Mouse (Mus musculus) embryo, embryonic 11.5 days (tissue): ENCODE measurements around the gene Cubn.

Experiments used
- DNase-seq: peaks from one replicate; pipeline ENCODE4 v3.0.0-alpha.2; 2012; ENCODE audit warnings: low read depth, low spot score

Gene Cubn

DNA sequence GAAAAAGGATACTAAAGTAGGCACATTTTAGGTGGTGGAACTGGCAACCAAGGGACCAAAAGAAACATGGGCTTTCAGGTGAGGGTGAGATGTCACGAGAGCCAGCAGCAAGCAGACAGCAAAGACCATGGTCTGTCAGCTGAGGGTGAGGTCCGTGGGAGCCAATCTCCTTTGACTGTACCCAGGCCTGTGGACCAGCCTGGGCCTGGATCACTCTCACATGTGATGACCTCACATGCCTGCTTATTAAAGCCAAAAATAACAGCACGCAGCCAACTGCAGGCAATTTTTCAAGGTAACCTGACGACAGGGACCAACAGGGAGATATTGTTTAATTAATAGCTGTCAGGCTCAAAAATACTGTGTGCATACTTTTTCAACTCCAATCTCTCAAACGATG lies 255.9 kb downstream of the Cubn start:
- DNase-seq, result no peak

DNA sequence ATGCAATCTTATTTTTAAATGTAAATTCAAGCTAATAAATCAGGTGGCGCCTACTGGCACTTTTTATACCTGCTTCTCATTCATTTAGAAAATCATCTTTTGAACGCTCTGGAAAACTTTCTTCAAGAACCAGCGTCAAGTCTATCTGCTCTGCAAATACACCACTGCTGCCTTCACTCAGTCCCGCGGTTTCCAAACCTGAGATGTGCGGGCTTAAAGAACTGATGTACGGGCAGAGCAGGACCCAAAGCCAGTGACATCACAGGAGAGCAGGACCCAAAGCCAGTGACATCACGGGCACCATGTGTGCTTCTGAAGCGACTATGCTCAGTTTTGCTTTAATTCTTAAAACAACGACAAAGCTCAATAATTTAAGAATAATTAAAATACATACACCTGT lies 256.8 kb downstream of the Cubn start:
- no peak for DNase-seq

DNA sequence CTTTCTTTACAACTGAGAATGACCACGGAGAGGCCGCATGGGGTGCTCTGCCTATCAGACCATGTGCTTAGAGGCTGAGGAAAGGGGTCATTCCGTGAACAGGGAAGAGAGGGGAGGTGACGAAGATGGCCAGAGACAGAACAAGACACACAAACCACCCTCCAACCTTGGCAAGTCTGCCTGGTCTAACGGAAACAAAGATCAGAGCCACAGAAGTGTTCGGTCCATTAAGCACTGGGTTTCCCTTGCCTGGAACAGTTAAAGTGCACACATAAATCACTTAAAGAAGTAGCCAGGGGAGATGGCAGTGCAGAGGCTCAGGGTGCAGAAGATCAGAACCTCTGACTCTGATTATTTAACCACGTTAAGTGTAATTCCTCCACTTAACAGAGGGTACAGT lies 257.7 kb downstream of the Cubn start:
- DNase-seq, result no peak

DNA sequence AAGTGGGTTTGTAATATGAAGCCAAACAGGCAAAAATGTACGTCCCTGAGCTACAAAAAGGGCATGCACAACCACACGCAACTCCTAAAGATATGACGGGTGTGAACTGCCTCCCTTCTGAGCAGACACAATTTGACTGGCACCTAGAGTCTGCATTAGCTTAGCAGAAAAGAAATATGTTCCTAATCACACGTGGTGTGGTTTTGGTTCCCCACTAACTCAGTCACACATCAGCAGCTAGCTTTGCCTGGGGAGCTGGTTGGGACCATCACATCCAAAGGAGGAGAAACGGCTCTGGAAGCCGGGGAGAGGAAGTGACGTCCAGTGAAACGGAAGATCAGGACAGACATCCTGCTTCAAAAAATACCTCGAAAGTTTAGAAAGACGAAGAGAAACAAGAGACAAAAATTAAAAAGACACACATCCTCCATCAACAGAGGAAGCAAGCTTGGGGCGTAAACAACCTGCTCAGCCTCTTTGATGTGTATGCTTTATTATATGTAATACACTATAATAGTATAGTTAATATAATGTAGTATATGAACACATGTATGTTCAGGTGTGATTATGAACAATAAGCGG lies 258.3 kb downstream of the Cubn start:
- no peak for DNase-seq

DNA sequence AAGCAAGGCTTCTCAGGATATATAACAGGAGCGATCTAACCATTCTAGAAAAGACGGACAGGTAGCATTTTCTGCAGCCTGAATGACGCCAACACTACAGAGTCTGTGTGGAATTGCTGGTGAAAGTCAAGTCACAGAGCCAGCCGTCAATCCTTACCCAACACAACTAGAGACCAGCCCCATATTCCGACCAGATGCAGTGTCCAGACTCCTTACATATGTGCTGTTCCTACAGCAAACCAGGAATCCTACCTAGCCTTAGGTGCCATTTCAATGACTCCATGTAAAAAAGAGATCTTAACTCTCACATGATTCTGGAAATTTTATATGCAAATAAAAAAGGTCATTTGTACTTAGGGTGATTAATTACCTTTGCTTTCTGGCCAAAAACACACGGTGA lies 259.3 kb downstream of the Cubn start:
- DNase-seq, result no peak

DNA sequence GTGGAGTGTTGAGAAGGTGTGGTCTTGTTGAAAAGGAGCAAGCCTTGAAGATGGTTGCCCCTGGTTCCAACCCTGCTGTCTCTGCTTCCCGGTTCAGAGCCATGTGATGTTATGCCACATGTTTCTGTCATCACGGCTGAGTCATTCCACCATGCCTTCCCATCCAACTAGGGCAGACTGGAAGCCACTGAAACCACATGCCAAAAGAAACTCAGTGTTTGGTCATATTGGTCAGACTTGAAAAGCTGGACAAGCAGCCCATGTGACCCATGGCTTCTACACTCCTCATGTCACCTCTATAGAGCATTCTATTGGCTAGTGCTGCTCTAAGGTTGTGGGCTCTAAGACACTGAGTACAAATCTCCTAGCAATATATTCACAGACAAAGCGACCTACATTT lies 261.9 kb downstream of the Cubn start:
- DNase-seq, result no peak
